Mouse (Mus musculus): ENCODE data around the gene Lmna.

Lmna gene

GRCm38 (mm10) chr3:88538271-88539145 lies 28.8 kb upstream of the Lmna start:
- DNase-seq (ENCODE audit: low spot score) = no peak

- DNase-seq (ENCODE audit: low spot score) = no peak
Observed at GRCm38 (mm10) chr3:88537146-88537545, 27.4 kb upstream of the Lmna start.

GRCm38 (mm10) chr3:88536103-88536930 lies 26.6 kb upstream of the Lmna start:
- DNase-seq (ENCODE audit: low spot score) = peak; percentile 85

GRCm38 (mm10) chr3:88535527-88535926 lies 25.8 kb upstream of the Lmna start:
- DNase-seq (ENCODE audit: low spot score) = no peak

- no peak for DNase-seq (ENCODE audit: low spot score)
Observed at GRCm38 (mm10) chr3:88535005-88535404, 25.2 kb upstream of the Lmna start.

GRCm38 (mm10) chr3:88533706-88534105 lies 23.9 kb upstream of the Lmna start:
- no peak for DNase-seq (ENCODE audit: low spot score)

GRCm38 (mm10) chr3:88532689-88533511 lies 23.1 kb upstream of the Lmna start:
- DNase-seq (ENCODE audit: low spot score) = no peak

- DNase-seq (ENCODE audit: low spot score) = no peak
Observed at GRCm38 (mm10) chr3:88532299-88532674, 22.5 kb upstream of the Lmna start, which contains the start of gene Mex3a. TSS of gene Mex3a (plus strand) at chr3:88532395.

GRCm38 (mm10) chr3:88531348-88532298 lies 21.9 kb upstream of the Lmna start:
- DNase-seq (ENCODE audit: low spot score) = peak; percentile 87

GRCm38 (mm10) chr3:88530082-88530864 lies 20.5 kb upstream of the Lmna start:
- no peak for DNase-seq (ENCODE audit: low spot score)

GRCm38 (mm10) chr3:88529204-88530000 lies 19.6 kb upstream of the Lmna start:
- DNase-seq (ENCODE audit: low spot score) = no peak

- no peak for DNase-seq (ENCODE audit: low spot score)
Observed at GRCm38 (mm10) chr3:88528646-88529045, 18.9 kb upstream of the Lmna start.

GRCm38 (mm10) chr3:88527565-88527964 lies 17.8 kb upstream of the Lmna start:
- DNase-seq (ENCODE audit: low spot score) = no peak

- peak; percentile 82 for DNase-seq (ENCODE audit: low spot score)
Observed at GRCm38 (mm10) chr3:88526157-88527131, 16.7 kb upstream of the Lmna start.

GRCm38 (mm10) chr3:88525021-88525420 lies 15.3 kb upstream of the Lmna start:
- no peak for DNase-seq (ENCODE audit: low spot score)

GRCm38 (mm10) chr3:88523027-88523426 lies 13.3 kb upstream of the Lmna start:
- DNase-seq (ENCODE audit: low spot score) = no peak

- peak; percentile 66 for DNase-seq (ENCODE audit: low spot score)
Observed at GRCm38 (mm10) chr3:88521803-88522331, 12.1 kb upstream of the Lmna start.

GRCm38 (mm10) chr3:88521156-88521555 lies 11.4 kb upstream of the Lmna start:
- DNase-seq (ENCODE audit: low spot score) = no peak

All from layer of hippocampus, adult 11-12 months (tissue).